Mouse (Mus musculus): ENCODE results near the gene Phb2.

Phb2 gene

GRCm38 (mm10) chr6:124746654-124747632, 34.8 kb downstream of the Phb2 start:
- no peak for DNase-seq (ENCODE audit: low spot score)

- DNase-seq (ENCODE audit: low spot score), result no peak
Measured at GRCm38 (mm10) chr6:124750405-124750804, 38.3 kb downstream of the Phb2 start.

- DNase-seq (ENCODE audit: low spot score), result no peak
Measured at GRCm38 (mm10) chr6:124753861-124754260, 41.7 kb downstream of the Phb2 start.

- no peak for DNase-seq (ENCODE audit: low spot score)
Measured at GRCm38 (mm10) chr6:124755306-124755705, 43.2 kb downstream of the Phb2 start.

- peak; percentile 52 for DNase-seq (ENCODE audit: low spot score)
Measured at GRCm38 (mm10) chr6:124755831-124756595, 43.9 kb downstream of the Phb2 start, which contains the start of the genes Gm45234 and Atn1. Gene Gm45234, minus strand, starts transcription at chr6:124756021. Gene Atn1, minus strand, starts transcription at chr6:124756524.

- DNase-seq (ENCODE audit: low spot score), result peak; percentile 75
Measured at GRCm38 (mm10) chr6:124756652-124757350, 44.7 kb downstream of the Phb2 start.

- DNase-seq (ENCODE audit: low spot score), result no peak
Measured at GRCm38 (mm10) chr6:124757351-124757880, 45.3 kb downstream of the Phb2 start.

GRCm38 (mm10) chr6:124757909-124758848, 46.0 kb downstream of the Phb2 start:
- DNase-seq (ENCODE audit: low spot score), result peak; percentile 69

- DNase-seq (ENCODE audit: low spot score), result no peak
Measured at GRCm38 (mm10) chr6:124758849-124759232, 46.7 kb downstream of the Phb2 start.

GRCm38 (mm10) chr6:124759259-124759658, 47.1 kb downstream of the Phb2 start:
- peak; percentile 89 for DNase-seq (ENCODE audit: low spot score)

- DNase-seq (ENCODE audit: low spot score), result no peak
Measured at GRCm38 (mm10) chr6:124765951-124766350, 53.8 kb downstream of the Phb2 start.
